Mouse (Mus musculus) MEL (cell line): ENCODE data around the gene Frmpd4. TPM values are rescaled to one million over a fixed set of nuclear protein-coding genes. Genes with fewer than 3 reads are reported as not detected.

ENCODE experiments used
- DNase-seq: peaks from one replicate; pipeline ENCODE4 v3.0.0; 2011; ENCODE audit warnings: low read depth, low spot score
- H3K27ac ChIP-seq: 2 replicates; pipeline ENCODE4 v1.5.1; 2012; ENCODE audit warnings: low read depth, mild to moderate bottlenecking, control low read depth, low read length, moderate library complexity; ENCODE audit not compliant: control insufficient read depth
- H3K27me3 ChIP-seq, 2 experiments: fragments of 150-350 bp in 1 of 2; sonication (generic) in 1 of 2; 2 replicates each; pipeline ENCODE4 v1.6.1; 2012; ENCODE audit warnings: low read length in 2 of 2, mild to moderate bottlenecking in 2 of 2, improper control_type of control experiment in 1 of 2, moderate library complexity in 1 of 2; ENCODE audit not compliant: insufficient read depth in 2 of 2, control insufficient read depth in 1 of 2
- H3K36me3 ChIP-seq, 2 experiments: 2 replicates each; pipeline ENCODE4 v1.6.1; 2012 to 2014; ENCODE audit warnings: low read length in 2 of 2, improper control_type of control experiment in 1 of 2, inconsistent platforms in 1 of 2, mild to moderate bottlenecking in 1 of 2; ENCODE audit not compliant: insufficient read depth in 2 of 2, control insufficient read depth in 1 of 2
- H3K4me1 ChIP-seq, 2 experiments: fragments of 150-350 bp in 1 of 2; sonication (generic) in 1 of 2; 2 replicates each; pipeline ENCODE4 v1.6.1; 2012; ENCODE audit warnings: low read length in 2 of 2, improper control_type of control experiment in 1 of 2, mild to moderate bottlenecking in 1 of 2; ENCODE audit not compliant: insufficient read depth in 2 of 2, control insufficient read depth in 1 of 2
- H3K4me3 ChIP-seq, 2 experiments: fragments of 150-350 bp in 1 of 2; sonication (generic) in 1 of 2; 2 replicates each; pipeline ENCODE4 v1.5.1; 2012; ENCODE audit warnings: low read depth in 2 of 2, low read length in 2 of 2, mild to moderate bottlenecking in 2 of 2, moderate library complexity in 2 of 2, control low read depth in 1 of 2, improper control_type of control experiment in 1 of 2; ENCODE audit not compliant: control insufficient read depth in 1 of 2, insufficient read depth in 1 of 2
- H3K79me2 ChIP-seq: 2 replicates; pipeline ENCODE4 v1.6.1; 2012; ENCODE audit warnings: mild to moderate bottlenecking, low read length, moderate library complexity; ENCODE audit not compliant: control insufficient read depth, poor library complexity, insufficient read depth
- H3K9ac ChIP-seq: 2 replicates; pipeline ENCODE4 v1.6.1; 2012; ENCODE audit warnings: low read depth, mild to moderate bottlenecking, control low read depth, low read length, moderate library complexity; ENCODE audit not compliant: control insufficient read depth, poor library complexity, severe bottlenecking
- H3K9me3 ChIP-seq: fragments of 150-350 bp; sonication (generic); replicated peaks from 2 replicates; pipeline ENCODE4 v1.6.1; 2012; ENCODE audit warnings: mild to moderate bottlenecking, low read length, improper control_type of control experiment, moderate library complexity; ENCODE audit not compliant: insufficient read depth
- CHD2 ChIP-seq: IDR thresholded peaks from 2 replicates; pipeline ENCODE4 v1.6.1; 2011; ENCODE audit warnings: low read length, improper control_type of control experiment
- CTCF ChIP-seq, 3 experiments: IDR thresholded peaks in 2 of 3; conservative IDR thresholded peaks in 1 of 3; 2 replicates each; pipeline ENCODE4 v1.5.1; 2011 to 2012; ENCODE audit warnings: low read length in 3 of 3, low read depth in 2 of 3, mild to moderate bottlenecking in 2 of 3, improper control_type of control experiment in 1 of 3, inconsistent platforms in 1 of 3, mixed read lengths in 1 of 3, moderate library complexity in 1 of 3; ENCODE audit not compliant: control insufficient read depth in 1 of 3, insufficient read depth in 1 of 3, poor library complexity in 1 of 3, severe bottlenecking in 1 of 3
- ELF1 ChIP-seq: IDR thresholded peaks from 2 replicates; pipeline ENCODE4 v1.6.1; 2014; ENCODE audit warnings: low read depth, mild to moderate bottlenecking, inconsistent platforms, low read length, improper control_type of control experiment, moderate library complexity
- EP300 ChIP-seq, 2 experiments: IDR thresholded peaks; 2 replicates each; pipeline ENCODE4 v1.6.1; 2011; ENCODE audit warnings: improper control_type of control experiment in 2 of 2, low read length in 2 of 2, low read depth in 1 of 2, mild to moderate bottlenecking in 1 of 2
- GABPA ChIP-seq: IDR thresholded peaks from 2 replicates; pipeline ENCODE4 v1.6.1; 2012; ENCODE audit warnings: low read depth, mild to moderate bottlenecking, inconsistent platforms, low read length, improper control_type of control experiment, moderate library complexity
- GATA1 ChIP-seq: IDR thresholded peaks from 2 replicates; pipeline ENCODE4 v1.6.1; 2011; ENCODE audit warnings: low read depth, low read length, improper control_type of control experiment
- HCFC1 ChIP-seq: IDR thresholded peaks from 2 replicates; pipeline ENCODE4 v1.6.1; 2012; ENCODE audit warnings: low read depth, mild to moderate bottlenecking, inconsistent platforms, low read length, improper control_type of control experiment, moderate library complexity
- JUND ChIP-seq: IDR thresholded peaks from 2 replicates; pipeline ENCODE4 v1.6.1; 2011; ENCODE audit warnings: low read depth, mild to moderate bottlenecking, improper control_type of control experiment, low read length
- KAT2A ChIP-seq: conservative IDR thresholded peaks from 2 replicates; pipeline ENCODE4 v1.6.1; 2012; ENCODE audit warnings: low read depth, low read length, improper control_type of control experiment, inconsistent platforms
- MAX ChIP-seq: IDR thresholded peaks from 2 replicates; pipeline ENCODE4 v1.6.1; 2011; ENCODE audit warnings: low read length, improper control_type of control experiment
- MAZ ChIP-seq: IDR thresholded peaks from 2 replicates; pipeline ENCODE4 v1.6.1; 2012; ENCODE audit warnings: low read depth, mild to moderate bottlenecking, inconsistent platforms, low read length, improper control_type of control experiment
- MYB ChIP-seq: IDR thresholded peaks from 2 replicates; pipeline ENCODE4 v1.6.1; 2011; ENCODE audit warnings: mild to moderate bottlenecking, low read depth, low read length, improper control_type of control experiment
- MYC ChIP-seq: IDR thresholded peaks from 2 replicates; pipeline ENCODE4 v1.6.1; 2011; ENCODE audit warnings: low read depth, mild to moderate bottlenecking, low read length, improper control_type of control experiment, moderate library complexity
- POLR2AphosphoS2 ChIP-seq: IDR thresholded peaks from 2 replicates; pipeline ENCODE4 v1.6.1; 2011; ENCODE audit warnings: low read length, improper control_type of control experiment
- RAD21 ChIP-seq: IDR thresholded peaks from 2 replicates; pipeline ENCODE4 v1.6.1; 2011; ENCODE audit warnings: mild to moderate bottlenecking, low read depth, low read length, improper control_type of control experiment
- RCOR1 ChIP-seq: IDR thresholded peaks from 2 replicates; pipeline ENCODE4 v1.6.1; 2012; ENCODE audit warnings: low read depth, mild to moderate bottlenecking, inconsistent platforms, low read length, improper control_type of control experiment
- TAL1 ChIP-seq: IDR thresholded peaks from 2 replicates; pipeline ENCODE4 v1.6.1; 2012; ENCODE audit warnings: mild to moderate bottlenecking, inconsistent platforms, low read length, moderate library complexity, mixed read lengths
- TBP ChIP-seq: IDR thresholded peaks from 2 replicates; pipeline ENCODE4 v1.8.0; 2011; ENCODE audit warnings: low read depth, low read length, improper control_type of control experiment
- UBTF ChIP-seq: IDR thresholded peaks from 2 replicates; pipeline ENCODE4 v1.6.1; 2012; ENCODE audit warnings: low read depth, mild to moderate bottlenecking, inconsistent platforms, low read length, improper control_type of control experiment, moderate library complexity, borderline replicate concordance; ENCODE audit not compliant: insufficient read depth
- ZC3H11A ChIP-seq: IDR thresholded peaks from 2 replicates; pipeline ENCODE4 v1.6.1; 2012; ENCODE audit warnings: low read depth, mild to moderate bottlenecking, inconsistent platforms, low read length, improper control_type of control experiment
- ZKSCAN1 ChIP-seq: IDR thresholded peaks from 2 replicates; pipeline ENCODE4 v1.6.1; 2012; ENCODE audit warnings: low read depth, mild to moderate bottlenecking, inconsistent platforms, low read length, improper control_type of control experiment, moderate library complexity
- ZNF384 ChIP-seq: IDR thresholded peaks from 2 replicates; pipeline ENCODE4 v1.6.1; 2012; ENCODE audit warnings: low read depth, mild to moderate bottlenecking, inconsistent platforms, low read length, improper control_type of control experiment
- polyA plus RNA-seq, 2 experiments: library from polyadenylated mRNA; stranded (reverse) in 1 of 2; unstranded in 1 of 2; fragments of >175 nt in 1 of 2; fragments of >200 nt in 1 of 2; gene quantifications; 2 replicates each; pipeline versions ENCODE4 v1.2.1 to v1.2.4; 2012; ENCODE audit warnings: low replicate concordance in 2 of 2, low read depth in 1 of 2; ENCODE audit not compliant: insufficient read length in 2 of 2, insufficient read depth in 1 of 2, missing spikeins in 1 of 2
- total RNA-seq: library from RNA; depleted of rRNA; stranded (reverse); fragments of 300-350 nt; gene quantifications from 2 replicates; pipeline ENCODE4 v1.2.3, GENCODE M21; 2012

Frmpd4 gene
- total and polyA plus RNA-seq, 3 experiments = 0.11 to 0.77 TPM; not detected in 1

DNA sequence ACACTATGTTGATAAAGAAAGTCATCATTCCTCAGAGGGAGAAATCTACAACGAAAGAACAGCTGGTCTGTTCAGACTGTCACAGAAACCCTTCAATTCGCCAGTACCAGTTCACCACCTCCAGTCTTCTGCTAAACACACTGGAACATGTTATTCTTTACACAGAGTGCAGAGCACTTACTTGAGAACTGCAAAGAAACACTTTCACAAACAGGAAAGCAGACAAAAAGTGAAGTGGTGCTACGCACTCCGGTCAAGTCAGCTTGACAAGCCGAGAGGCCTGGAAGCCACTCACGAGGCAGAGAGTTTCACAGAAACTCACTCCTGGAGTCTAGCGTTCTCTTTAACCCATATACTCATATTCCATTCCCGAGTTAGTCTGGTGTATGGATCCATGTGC, 387.5 kb downstream of the Frmpd4 start:
- Histone ChIP-seq H3K79me2 (no peaks in the 10 kb centered on the region), H3K4me3 (no peak overlapping the region), H3K9me3 (no peaks in the 10 kb centered on the region), H3K4me1 (no peaks in the 10 kb centered on the region), H3K9ac (no peak overlapping the region), H3K36me3 (no peaks in the 10 kb centered on the region), H3K27ac (no peak overlapping the region), H3K27me3 (no peaks in the 10 kb centered on the region)
- no peak for DNase-seq
- TF ChIP-seq ELF1 (no peak), HCFC1 (no peak), MAZ (no peak), POLR2AphosphoS2 (no peak), KAT2A (no peak), ZC3H11A (no peak), CHD2 (no peak), RCOR1 (no peak), GABPA (no peak), MYB (no peak), GATA1 (no peak), EP300 (IDR thresholded peaks at IDR 0.05; ENCODE audit: low read depth in 1 of 2, low read length in 2 of 2) (no peak)

DNA sequence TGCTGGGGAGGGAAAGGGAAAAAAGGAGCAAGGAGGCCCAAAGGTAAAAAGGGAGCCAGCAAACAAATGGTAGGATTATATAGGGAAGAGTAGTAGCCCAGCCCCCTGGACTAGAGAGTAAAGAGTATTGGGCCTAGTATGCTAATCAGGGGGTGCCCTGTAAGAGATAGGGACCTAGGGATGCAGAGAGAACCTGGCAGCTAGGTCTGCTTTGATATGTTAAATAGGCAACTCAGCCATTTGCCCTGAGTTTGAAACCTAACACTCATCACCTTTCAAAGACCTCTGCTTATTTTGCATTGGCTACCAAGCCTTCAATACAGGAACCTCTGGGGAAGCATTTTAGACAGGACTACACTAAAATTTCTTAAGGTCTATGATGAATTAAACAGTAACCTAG, 414.0 kb downstream of the Frmpd4 start:
- no peak overlapping the region for H3K9ac ChIP-seq
- H3K9me3 ChIP-seq = no peaks in the 10 kb centered on the region
- H3K79me2 ChIP-seq = no peaks in the 10 kb centered on the region
- no peak overlapping the region for H3K27ac ChIP-seq
- no peak for DNase-seq
- no peaks in the 10 kb centered on the region for H3K27me3 ChIP-seq
- H3K4me3 ChIP-seq = no peak overlapping the region
- no peaks in the 10 kb centered on the region for H3K36me3 ChIP-seq
- H3K4me1 ChIP-seq = no peaks in the 10 kb centered on the region
- TF ChIP-seq ZC3H11A (no peak), ZKSCAN1 (no peak)
- TF ChIP-seq, all 39 proteins: peak for 0

DNA sequence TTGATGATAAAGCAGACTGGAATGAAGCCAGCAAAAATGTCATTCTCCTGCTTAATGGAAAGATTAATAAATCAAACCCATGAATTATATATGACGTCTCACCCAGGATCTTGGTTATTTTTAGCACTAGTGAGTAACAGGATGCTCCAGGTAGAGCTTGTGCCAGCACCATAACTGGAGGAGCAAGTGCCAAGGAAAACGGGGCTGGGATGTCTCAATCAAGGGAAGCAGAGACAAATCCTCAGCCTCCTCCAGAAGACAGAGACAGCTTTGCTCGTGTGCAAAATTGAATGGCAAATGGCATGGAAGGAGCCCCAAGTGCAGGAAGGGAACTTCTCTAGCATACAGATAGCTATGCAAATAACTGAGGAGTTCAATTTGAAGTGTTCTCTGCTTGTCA, 418.2 kb downstream of the Frmpd4 start:
- H3K4me3 ChIP-seq = no peak overlapping the region
- DNase-seq = no peak
- no peak overlapping the region for H3K27ac ChIP-seq
- no peaks in the 10 kb centered on the region for H3K79me2 ChIP-seq
- TF ChIP-seq POLR2AphosphoS2 (no peak), KAT2A (no peak), JUND (no peak), RAD21 (no peak), TBP (no peak), CTCF (IDR thresholded peaks at IDR 0.05 in 2 of 3, conservative IDR thresholded peaks at IDR 0.05 in 1 of 3; ENCODE audit: control insufficient read depth in 1 of 3, insufficient read depth in 1 of 3, low read depth in 2 of 3, low read length in 3 of 3, poor library complexity in 1 of 3, severe bottlenecking in 1 of 3) (no peak), TAL1 (no peak), MAX (no peak), GABPA (no peak), MYC (no peak), UBTF (no peak), ZNF384 (no peak)
- H3K27me3 ChIP-seq = no peaks in the 10 kb centered on the region
- H3K36me3 ChIP-seq = no peaks in the 10 kb centered on the region
- H3K4me1 ChIP-seq = no peaks in the 10 kb centered on the region
- H3K9me3 ChIP-seq = no peaks in the 10 kb centered on the region
- H3K9ac ChIP-seq = no peak overlapping the region
